Mouse (Mus musculus) heart, embryonic 12.5 days (tissue): ENCODE data around the gene Mfsd2b. TPM values are rescaled to one million over a fixed set of nuclear protein-coding genes. Genes with fewer than 3 reads are reported as not detected.
A peak's percentile ranks its signal among the peaks of the same experiment; 100 is the strongest.
"Not testable (repeated sequence)": the region's sequence is repeated elsewhere in the genome, so short reads cannot be mapped to it uniquely, and the experiment has no call there.

ENCODE experiments used
- ATAC-seq: fragments of 200-750 bp; cut with Nextera tagmentation; 2 replicates; pipeline ENCODE4 v1.8.0; 2017; ENCODE audit warnings: moderate TSS enrichment, moderate library complexity; ENCODE audit not compliant: insufficient number of reproducible peaks, low FRiP score
- H3K27ac ChIP-seq: fragments of 300-500 bp; sonication (generic); 2 replicates; pipeline ENCODE4 v1.5.1; 2016; ENCODE audit warnings: mild to moderate bottlenecking, moderate library complexity; ENCODE audit not compliant: poor library complexity, severe bottlenecking
- H3K27me3 ChIP-seq: fragments of 300-500 bp; sonication (generic); replicated peaks from 2 replicates; pipeline ENCODE4 v1.6.1; 2016; ENCODE audit warnings: mild to moderate bottlenecking, moderate library complexity
- H3K36me3 ChIP-seq: fragments of 300-500 bp; sonication (generic); 2 replicates; pipeline ENCODE4 v1.6.1; 2016; ENCODE audit warnings: mild to moderate bottlenecking, moderate library complexity
- H3K4me1 ChIP-seq: fragments of 300-500 bp; sonication (generic); replicated peaks from 2 replicates; pipeline ENCODE4 v1.6.1; 2016; ENCODE audit warnings: mild to moderate bottlenecking
- H3K4me2 ChIP-seq: fragments of 300-500 bp; sonication (generic); 2 replicates; pipeline ENCODE4 v1.6.1; 2016; ENCODE audit warnings: mild to moderate bottlenecking, moderate library complexity
- H3K4me3 ChIP-seq: fragments of 300-500 bp; sonication (generic); 2 replicates; pipeline ENCODE4 v1.5.1; 2016; ENCODE audit warnings: mild to moderate bottlenecking
- H3K9ac ChIP-seq: fragments of 300-500 bp; sonication (generic); 2 replicates; pipeline ENCODE4 v1.6.1; 2016; ENCODE audit warnings: mild to moderate bottlenecking, moderate library complexity
- H3K9me3 ChIP-seq: fragments of 300-500 bp; sonication (generic); replicated peaks from 2 replicates; pipeline ENCODE4 v1.6.1; 2016; ENCODE audit warnings: mild to moderate bottlenecking, moderate library complexity
- WGBS: fragments of 180-500 bp; shearing (Covaris S2); methylation state at CpG from one replicate; pipeline ENCODE4 v1.1.7; 2016; 5-methylcytosine and 5-hydroxymethylcytosine counted together
- polyA plus RNA-seq: library from polyadenylated mRNA; unstranded; fragments of >200 nt; fragmentation: Nextera tagmentation; extraction: Ambion mirVana; gene quantifications from 2 replicates; pipeline ENCODE4 v1.2.1, GENCODE M21; 2016

The Mfsd2b gene
- polyA plus RNA-seq: 7.2 TPM in 2 replicates

DNA sequence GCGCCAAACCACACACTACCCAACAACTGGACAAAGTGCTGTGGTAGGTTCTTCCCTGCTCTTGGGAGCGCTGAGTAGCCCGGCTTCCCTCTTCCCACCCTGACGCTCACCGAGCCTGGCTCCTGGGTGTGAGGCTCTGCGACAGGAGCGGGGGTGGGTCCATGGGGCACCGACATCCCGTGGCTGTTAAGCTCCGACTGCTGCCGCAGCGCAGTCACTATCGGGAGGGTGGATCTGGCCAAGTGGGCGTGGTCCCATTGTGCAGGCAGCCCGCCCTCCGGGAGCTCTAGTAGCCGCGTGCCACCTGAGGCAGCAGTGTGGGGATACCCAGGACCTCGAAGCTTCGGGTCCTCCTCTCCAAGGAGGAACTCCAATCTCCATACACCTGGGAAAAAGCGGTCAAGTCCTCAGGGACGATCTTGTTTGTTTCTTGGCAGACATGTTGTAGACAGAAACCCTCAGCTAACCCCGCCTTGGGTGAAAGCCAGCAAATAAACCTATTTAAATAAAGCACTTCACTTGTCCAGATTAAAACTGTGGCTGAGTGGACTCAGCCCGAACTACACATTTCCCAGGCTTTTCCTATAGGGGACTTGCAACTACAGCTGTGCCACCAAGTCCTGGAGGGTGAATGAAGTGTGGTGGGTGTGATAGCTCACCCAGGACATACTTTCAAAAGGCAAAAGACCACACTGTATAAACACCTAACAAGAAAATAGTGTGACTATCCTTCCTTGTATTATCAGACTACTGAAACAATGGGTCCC is at the start of gene Mfsd2b:
Gene Mfsd2b, minus strand, starts transcription at position 199 of the 767 bp plus-strand sequence.
- Histone ChIP-seq H3K4me1 (peaks cover 34% of the 10 kb centered on the region), H3K4me3 (peak within 1 kb of the TSS; percentile 39), H3K9me3 (peaks cover 4% of the 10 kb centered on the region; the same call in 1 of the 2 replicates), H3K27ac (peak within 1 kb of the TSS; percentile 26; the same call in 1 of the 2 replicates), H3K4me2 (peak within 1 kb of the TSS; percentile 80), H3K27me3 (no peaks in the 10 kb centered on the region), H3K9ac (peak within 1 kb of the TSS; percentile 72), H3K36me3 (peaks cover 12% of the 10 kb centered on the region)
- ATAC-seq: peak; percentile 91
- WGBS: 3% methylated on average over 24 of the region's 24 CpGs

DNA sequence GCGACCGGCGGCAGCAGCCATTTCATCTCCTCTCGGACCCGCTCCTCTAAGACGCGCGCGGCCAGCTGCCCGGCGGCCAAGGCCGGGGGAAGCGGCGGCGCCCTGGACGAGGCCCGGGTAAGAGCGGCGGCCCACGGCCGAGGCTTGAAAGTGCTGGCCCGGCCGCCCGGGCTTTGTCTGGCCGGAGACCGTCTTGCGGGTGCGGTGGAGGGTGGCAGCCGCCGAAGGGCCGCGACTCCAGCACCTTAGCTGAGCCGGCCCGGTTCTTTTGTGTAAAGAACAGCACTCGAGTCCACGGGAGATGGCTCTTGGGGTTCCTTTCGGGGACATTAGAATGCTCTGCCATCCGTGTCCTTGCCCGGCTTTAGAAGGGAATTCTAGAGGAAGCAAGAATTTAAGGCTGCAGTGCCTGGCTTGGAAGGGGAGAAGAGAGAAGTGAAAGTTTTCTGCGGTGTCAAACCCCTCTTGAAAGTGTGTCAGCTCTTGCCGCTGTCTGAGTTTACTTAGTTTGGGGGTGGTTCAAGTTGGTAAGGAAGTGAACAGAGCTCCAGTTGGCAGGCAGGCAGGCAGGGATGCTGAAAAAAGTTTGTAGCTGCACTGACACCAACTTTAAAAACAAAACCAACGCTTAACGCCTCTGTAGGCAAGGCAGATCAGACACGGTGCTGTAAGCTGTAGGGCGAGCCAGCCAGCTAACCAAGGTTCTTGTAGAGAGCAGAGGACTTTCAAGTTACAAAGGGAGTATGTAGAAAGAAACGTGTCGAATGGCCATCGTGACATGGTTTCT is 43.8 kb upstream of the Mfsd2b start:
- H3K4me3 ChIP-seq: peak overlapping the region; percentile 97
- no peaks in the 10 kb centered on the region for H3K27me3 ChIP-seq
- peak overlapping the region; percentile 77 for H3K4me2 ChIP-seq
- peak overlapping the region; percentile 99 for H3K9ac ChIP-seq
- no peaks in the 10 kb centered on the region for H3K36me3 ChIP-seq
- WGBS: under 1% methylated on average over 48 of the region's 48 CpGs
- ATAC-seq: peak; percentile 72
- H3K27ac ChIP-seq: peak overlapping the region; percentile 98
- H3K9me3 ChIP-seq: no peaks in the 10 kb centered on the region
- peaks cover 8% of the 10 kb centered on the region; the same call in 1 of the 2 replicates for H3K4me1 ChIP-seq

DNA sequence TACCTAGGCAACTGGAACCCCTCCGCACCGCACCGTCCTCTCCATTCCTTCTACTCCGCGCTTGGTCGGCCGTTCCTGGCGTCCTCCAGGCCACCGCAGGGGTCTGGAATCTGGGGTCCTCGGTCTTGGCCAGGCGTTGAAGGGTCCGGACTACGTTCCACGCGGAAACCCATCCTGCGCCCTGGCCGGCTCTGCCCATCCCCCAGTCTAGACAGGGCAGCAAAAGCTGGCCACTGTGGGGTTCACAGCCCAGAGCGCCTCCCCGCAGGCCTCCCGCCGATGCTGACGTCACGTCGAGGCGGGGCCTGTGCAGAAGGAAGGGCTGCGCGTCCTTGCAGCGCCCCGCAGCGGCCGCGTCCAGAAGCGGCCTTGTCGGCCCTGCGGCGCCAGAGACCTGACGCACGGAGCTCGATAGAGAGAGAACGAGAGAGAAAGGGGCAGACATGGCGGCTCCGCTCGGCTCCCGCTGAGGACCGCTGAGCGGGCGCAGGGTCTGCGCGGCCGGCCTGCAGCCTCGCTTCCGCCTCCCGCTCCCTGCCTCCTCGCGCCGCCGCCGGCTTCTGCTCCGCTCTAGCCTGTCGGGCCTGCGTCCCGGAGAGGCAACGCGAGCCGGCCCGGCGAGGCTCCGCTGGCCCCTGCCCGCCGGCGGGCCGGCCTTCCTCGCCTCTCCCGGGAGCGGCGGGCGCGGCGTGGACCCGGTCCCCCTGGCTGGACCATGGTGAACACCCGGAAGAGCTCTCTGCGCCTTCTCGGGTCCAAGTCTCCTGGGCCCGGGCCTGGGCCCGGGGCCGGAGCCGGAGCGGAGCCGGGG is 43.0 kb upstream of the Mfsd2b start, which contains the start of gene Atad2b:
Gene Atad2b, plus strand, starts transcription at position 360 of the 811 bp plus-strand sequence.
- H3K27ac ChIP-seq: peak within 1 kb of the TSS; percentile 98
- H3K9me3 ChIP-seq: no peaks in the 10 kb centered on the region
- H3K4me3 ChIP-seq: peak within 1 kb of the TSS; percentile 97
- WGBS: 0% methylated on average over 84 of the region's 89 CpGs
- ATAC-seq: peak; percentile 99
- H3K9ac ChIP-seq: peak within 1 kb of the TSS; percentile 99
- no peaks in the 10 kb centered on the region for H3K36me3 ChIP-seq
- peaks cover 8% of the 10 kb centered on the region; the same call in 1 of the 2 replicates for H3K4me1 ChIP-seq
- peak within 1 kb of the TSS; percentile 77 for H3K4me2 ChIP-seq
- no peaks in the 10 kb centered on the region for H3K27me3 ChIP-seq

- 77% methylated on average over 3 of the region's 3 CpGs for WGBS
- ATAC-seq: no peak
- no peak overlapping the region for H3K4me3 ChIP-seq
Measured at GRCm38 (mm10) chr12:4914944-4915343, 40.8 kb upstream of the Mfsd2b start.

DNA sequence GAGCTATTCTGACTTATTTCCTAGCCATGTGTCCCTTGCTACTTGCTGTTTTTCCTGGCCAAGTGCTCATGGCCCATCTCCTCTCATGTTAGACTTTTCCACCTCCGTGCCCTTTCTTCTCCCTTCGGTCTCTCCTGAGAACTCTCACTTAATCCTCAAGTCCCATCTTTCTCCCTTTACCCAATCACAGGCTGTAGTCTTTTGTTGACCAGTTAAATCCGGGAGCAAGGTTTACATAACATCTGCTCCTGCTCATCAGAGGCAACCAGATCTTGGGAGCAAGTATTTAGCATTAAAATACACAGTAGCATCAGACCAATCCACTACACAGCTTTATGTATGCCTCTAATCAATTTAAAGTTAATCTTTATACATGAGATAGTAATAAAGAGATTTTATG is 40.3 kb upstream of the Mfsd2b start:
- no peaks in the 10 kb centered on the region for H3K36me3 ChIP-seq
- 71% methylated on average over 3 of the region's 3 CpGs for WGBS
- ATAC-seq: no peak
- no peak overlapping the region for H3K27ac ChIP-seq
- H3K9me3 ChIP-seq: no peaks in the 10 kb centered on the region
- no peak overlapping the region for H3K4me2 ChIP-seq
- no peak overlapping the region for H3K9ac ChIP-seq
- no peaks in the 10 kb centered on the region for H3K27me3 ChIP-seq
- no peak overlapping the region for H3K4me3 ChIP-seq
- H3K4me1 ChIP-seq: peaks cover 3% of the 10 kb centered on the region; the same call in 1 of the 2 replicates

More at GRCm38 (mm10) chr12:4914944-4915343, 40.8 kb upstream of the Mfsd2b start:
- peaks cover 5% of the 10 kb centered on the region; the same call in 1 of the 2 replicates for H3K4me1 ChIP-seq
- H3K27ac ChIP-seq: no peak overlapping the region
- no peaks in the 10 kb centered on the region for H3K36me3 ChIP-seq
- no peak overlapping the region for H3K9ac ChIP-seq
- H3K9me3 ChIP-seq: no peaks in the 10 kb centered on the region
- no peak overlapping the region for H3K4me2 ChIP-seq
- H3K27me3 ChIP-seq: no peaks in the 10 kb centered on the region

DNA sequence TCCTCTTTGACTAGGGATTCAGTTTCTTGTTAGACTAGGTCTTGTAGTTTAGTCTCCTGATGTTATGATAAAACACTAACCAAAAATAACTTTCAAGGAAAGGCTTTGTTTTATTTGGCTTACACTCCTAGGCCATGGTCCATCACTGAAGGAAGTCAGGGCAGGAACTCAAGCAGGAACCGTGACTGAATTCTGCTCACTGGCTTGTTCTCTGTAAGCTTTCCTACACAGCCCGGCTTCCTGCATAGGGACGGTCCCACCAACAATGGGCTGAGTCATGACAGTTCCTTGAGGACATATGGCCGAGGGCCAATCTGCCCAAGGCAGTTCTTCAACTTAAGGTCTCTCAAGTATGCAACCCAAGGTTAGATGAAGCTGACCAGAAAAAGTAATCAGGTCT is 37.6 kb upstream of the Mfsd2b start:
- Histone ChIP-seq H3K27me3 (no peaks in the 10 kb centered on the region), H3K4me2 (no peak overlapping the region), H3K36me3 (no peaks in the 10 kb centered on the region), H3K27ac (no peak overlapping the region), H3K9ac (no peak overlapping the region), H3K4me1 (no peaks in the 10 kb centered on the region), H3K9me3 (no peaks in the 10 kb centered on the region), H3K4me3 (no peak overlapping the region)
- ATAC-seq: no peak
- WGBS: 65% methylated on average over 4 of the region's 4 CpGs

GRCm38 (mm10) chr12:4910496-4910895 is 36.3 kb upstream of the Mfsd2b start:
- H3K4me2 ChIP-seq, H3K27me3 ChIP-seq, H3K9me3 ChIP-seq, H3K4me3 ChIP-seq, H3K9ac ChIP-seq, H3K27ac ChIP-seq, H3K4me1 ChIP-seq, H3K36me3 ChIP-seq, ATAC-seq: not testable (repeated sequence)
- WGBS: 88% methylated on average over 1 of the region's 1 CpGs

DNA sequence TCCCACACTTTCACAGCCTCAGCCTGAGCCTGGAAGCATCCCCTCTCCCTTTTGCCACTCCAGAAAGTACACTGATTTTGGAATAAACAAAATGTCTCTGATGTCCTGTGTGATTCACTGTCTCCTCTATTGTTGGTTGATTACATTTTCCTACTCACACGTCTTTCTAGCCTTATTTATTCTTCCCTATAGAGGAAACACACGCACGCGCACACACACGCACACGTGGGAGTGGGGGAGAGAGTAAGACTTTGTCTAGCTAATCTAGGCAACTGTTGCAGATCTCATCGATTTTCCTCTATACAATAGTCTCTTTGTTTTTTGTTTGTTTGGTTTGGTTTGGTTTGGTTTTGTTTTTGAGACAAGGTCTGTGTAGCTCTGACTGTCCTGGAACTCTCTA is 34.2 kb upstream of the Mfsd2b start:
- Histone ChIP-seq H3K27ac (no peak overlapping the region), H3K9me3 (no peaks in the 10 kb centered on the region), H3K4me3 (no peak overlapping the region), H3K9ac (no peak overlapping the region), H3K36me3 (no peaks in the 10 kb centered on the region), H3K4me2 (no peak overlapping the region), H3K4me1 (no peaks in the 10 kb centered on the region), H3K27me3 (no peaks in the 10 kb centered on the region)
- 89% methylated on average over 7 of the region's 7 CpGs for WGBS
- no peak for ATAC-seq

DNA sequence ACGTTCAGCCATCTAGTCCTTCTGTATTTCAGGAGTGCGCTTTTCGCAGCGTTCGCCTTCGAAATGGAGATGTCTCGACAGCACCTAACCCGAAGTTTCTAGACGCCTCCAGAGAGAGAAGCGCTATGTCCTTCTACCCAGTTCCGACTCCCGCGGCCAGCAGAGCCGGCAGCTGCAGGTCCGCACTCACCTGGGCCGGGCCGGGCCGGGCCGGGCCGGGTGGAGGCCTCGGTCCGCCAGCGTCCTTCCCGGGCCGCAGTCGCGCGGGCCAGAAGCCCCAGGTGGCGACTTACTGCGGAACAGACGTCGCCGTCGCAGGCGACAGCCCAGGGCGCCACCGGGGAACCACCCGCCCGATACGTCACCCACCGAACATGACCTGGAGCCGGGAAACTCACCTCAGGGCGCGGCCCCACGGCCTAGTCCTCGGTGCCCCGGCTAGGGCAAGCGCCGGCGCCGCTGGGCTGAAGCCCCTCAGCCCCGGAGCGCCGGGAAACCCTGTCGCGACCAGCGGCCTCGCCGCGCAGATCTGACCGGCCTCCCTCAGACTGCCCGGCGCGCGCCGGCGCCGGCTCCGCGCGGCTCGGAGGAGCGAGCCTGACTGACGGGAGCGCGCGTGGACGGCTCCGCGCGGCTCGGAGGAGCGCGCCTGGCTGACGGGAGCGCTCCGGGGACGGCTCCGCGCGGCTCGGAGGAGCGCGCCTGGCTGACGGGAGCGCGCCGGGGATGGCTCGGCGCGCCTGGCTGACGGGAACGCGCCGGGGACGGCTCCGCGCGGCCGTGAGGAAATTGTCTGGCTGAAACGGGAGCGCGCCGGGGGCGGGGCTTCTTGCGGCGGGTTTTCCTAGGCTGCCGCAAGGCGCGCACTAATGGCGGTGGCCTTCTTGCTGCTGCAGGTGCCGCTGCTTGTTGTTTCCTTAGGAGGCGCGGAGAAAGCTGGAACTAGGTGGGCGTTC is 33.1 kb upstream of the Mfsd2b start, which contains the start of gene Ubxn2a:
Gene Ubxn2a, minus strand, starts transcription at position 755 of the 956 bp plus-strand sequence.
- peak; percentile 95 for ATAC-seq
- H3K9me3 ChIP-seq: no peaks in the 10 kb centered on the region
- no peaks in the 10 kb centered on the region for H3K4me1 ChIP-seq
- H3K9ac ChIP-seq: peak within 1 kb of the TSS; percentile 87
- WGBS: under 1% methylated on average over 123 of the region's 125 CpGs
- H3K27ac ChIP-seq: peak within 1 kb of the TSS; percentile 87
- H3K4me2 ChIP-seq: peak within 1 kb of the TSS; percentile 86
- H3K36me3 ChIP-seq: 0 out of 2 replicates have a peak, but pooled peaks cover 2% of the 10 kb centered on the region
- peak within 1 kb of the TSS; percentile 82 for H3K4me3 ChIP-seq
- no peaks in the 10 kb centered on the region for H3K27me3 ChIP-seq

GRCm38 (mm10) chr12:4906476-4906875 is 32.3 kb upstream of the Mfsd2b start:
- no peak overlapping the region for H3K27ac ChIP-seq
- H3K27me3 ChIP-seq: no peaks in the 10 kb centered on the region
- H3K4me3 ChIP-seq: peak overlapping the region; percentile 82
- H3K9me3 ChIP-seq: no peaks in the 10 kb centered on the region
- H3K36me3 ChIP-seq: 0 out of 2 replicates have a peak, but pooled peaks cover 5% of the 10 kb centered on the region
- H3K4me1 ChIP-seq: no peaks in the 10 kb centered on the region
- H3K9ac ChIP-seq: peak overlapping the region; percentile 87; the same call in 1 of the 2 replicates
- H3K4me2 ChIP-seq: peak overlapping the region; percentile 86
- no peak for ATAC-seq
- 41% methylated on average over 7 of the region's 7 CpGs for WGBS
